Mouse (Mus musculus) NIH3T3 (cell line): ENCODE results near the gene Cyfip1.

Experiments used
- DNase-seq: peaks from one replicate; pipeline ENCODE4 v3.0.0-alpha.2; 2012; ENCODE audit warnings: low read depth

Cyfip1 gene

DNA sequence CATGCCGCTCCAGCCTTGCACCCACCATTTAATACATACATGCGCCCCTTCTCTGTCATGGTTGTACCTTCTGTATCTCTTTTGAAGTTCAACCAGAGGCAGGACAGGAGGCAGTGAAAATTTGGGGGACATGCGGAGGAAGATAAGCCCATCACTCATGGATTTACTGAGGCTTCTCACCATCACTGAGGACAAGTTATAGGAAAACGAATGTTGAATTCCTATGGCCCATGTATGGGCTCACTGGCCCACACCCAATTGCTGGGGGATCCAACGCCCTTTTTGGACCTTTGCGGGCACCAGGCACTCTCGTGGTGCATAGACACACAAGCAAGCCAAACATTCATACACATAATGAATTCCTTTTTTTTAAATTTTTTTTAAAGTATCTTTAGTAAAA, at the start of gene Cyfip1:
TSS of gene Cyfip1 (plus strand) at position 301 of the 400 bp plus-strand sequence.
- no peak for DNase-seq

- no peak for DNase-seq
Observed at GRCm38 (mm10) chr7:55792280-55792679, 49.3 kb upstream of the Cyfip1 start.

- DNase-seq = no peak
Observed at GRCm38 (mm10) chr7:55793236-55793951, 48.2 kb upstream of the Cyfip1 start.

- peak; percentile 99 for DNase-seq
Observed at GRCm38 (mm10) chr7:55793952-55794603, 47.5 kb upstream of the Cyfip1 start, which contains the start of gene Tubgcp5. Gene Tubgcp5 (plus strand): TSS chr7:55794154.

GRCm38 (mm10) chr7:55799981-55800380, 41.6 kb upstream of the Cyfip1 start:
- no peak for DNase-seq

DNA sequence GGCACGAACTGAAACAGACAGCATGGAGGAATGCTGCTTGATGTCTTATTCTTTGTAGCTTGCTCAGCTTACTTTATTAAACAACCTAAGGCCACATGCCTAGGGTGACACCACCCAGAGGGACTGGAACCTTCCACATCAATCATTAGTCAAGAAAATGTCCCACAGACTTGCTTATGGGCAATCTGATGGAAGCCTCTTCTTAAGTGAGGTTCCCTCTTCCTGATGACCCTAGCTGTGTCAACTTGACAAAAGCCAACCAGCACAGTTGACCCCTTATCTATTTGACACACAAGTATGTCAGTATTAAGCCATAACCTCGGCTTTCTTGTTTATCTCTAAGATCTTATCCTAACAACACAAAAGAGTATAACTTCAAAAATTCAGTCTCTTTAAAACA, 31.6 kb upstream of the Cyfip1 start:
- no peak for DNase-seq

DNA sequence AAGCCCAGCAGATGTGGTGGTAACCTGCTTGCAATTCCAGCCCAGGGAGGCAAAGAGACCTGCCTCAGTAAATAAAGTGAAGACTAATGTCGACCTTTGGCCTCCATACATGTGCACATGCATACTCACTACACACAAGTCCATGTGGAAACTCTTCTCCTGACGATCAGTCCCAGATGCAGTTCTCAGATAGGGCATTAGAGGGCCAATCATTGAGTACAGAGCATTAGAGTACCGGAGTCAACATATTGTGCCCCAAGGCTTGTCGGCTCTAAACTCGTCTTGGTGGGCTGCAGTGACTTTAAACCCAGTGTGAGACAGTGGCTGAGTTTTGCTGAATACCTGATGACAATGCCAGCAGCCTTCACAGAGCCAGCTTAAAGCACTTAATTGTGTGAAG, 17.1 kb upstream of the Cyfip1 start:
- DNase-seq = peak; percentile 25

DNA sequence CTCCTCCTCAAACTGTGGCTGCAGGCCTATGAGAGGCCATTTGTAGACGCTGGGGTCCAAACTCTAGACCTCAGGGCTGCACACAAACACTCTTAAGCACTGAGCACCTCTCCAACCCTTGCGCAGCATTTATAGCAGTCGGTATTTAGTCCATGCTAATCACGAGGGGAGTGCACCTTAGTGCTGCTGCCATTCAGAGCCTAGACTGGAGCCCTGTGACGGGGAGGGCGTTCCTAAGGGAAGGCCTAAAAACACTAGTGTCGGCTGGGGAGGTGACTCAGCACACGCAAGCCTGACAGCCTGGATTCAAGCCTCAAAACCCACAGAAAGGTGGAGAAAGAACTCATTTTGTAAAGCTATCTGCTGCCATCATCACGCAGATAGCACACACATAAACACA, 14.0 kb upstream of the Cyfip1 start:
- no peak for DNase-seq

- DNase-seq = no peak
Observed at GRCm38 (mm10) chr7:55836877-55837276, 4.7 kb upstream of the Cyfip1 start.

- peak; percentile 94 for DNase-seq
Observed at GRCm38 (mm10) chr7:55841977-55842503, 495 bp downstream of the Cyfip1 start.

DNA sequence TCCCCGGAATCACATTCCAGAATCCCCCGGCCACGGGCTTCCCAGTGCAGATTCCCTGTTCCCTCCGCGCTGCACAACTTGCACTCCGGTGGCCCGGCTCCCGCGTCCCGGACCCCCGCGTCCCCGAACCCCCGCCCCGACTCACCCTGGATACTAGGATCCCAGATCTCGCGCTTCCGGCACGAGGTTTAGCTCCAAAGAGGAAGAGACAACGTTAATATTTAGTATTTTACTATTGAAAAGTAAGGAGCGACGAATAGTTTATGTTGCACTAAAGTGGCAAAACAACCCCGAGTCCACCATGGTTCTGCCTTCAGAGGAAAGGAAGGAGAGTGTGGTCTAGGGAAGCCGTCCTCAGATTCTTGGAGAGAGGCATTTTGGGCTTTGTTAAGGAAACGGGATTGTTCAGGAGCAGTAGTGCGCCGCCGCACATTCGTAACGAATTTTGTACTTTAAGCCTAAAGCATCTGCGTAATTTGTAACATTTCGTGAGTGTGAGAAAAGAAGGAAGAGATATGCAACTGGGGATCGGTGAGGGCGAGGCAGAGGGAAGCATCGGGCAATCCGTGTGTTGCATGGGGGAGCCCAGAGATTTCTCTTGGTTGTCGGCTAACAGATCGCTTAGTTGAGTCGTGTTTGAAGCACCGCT, 1.1 kb downstream of the Cyfip1 start:
- DNase-seq = peak; percentile 62

- peak; percentile 33 for DNase-seq
Observed at GRCm38 (mm10) chr7:55846606-55847312, 5.2 kb downstream of the Cyfip1 start.

DNA sequence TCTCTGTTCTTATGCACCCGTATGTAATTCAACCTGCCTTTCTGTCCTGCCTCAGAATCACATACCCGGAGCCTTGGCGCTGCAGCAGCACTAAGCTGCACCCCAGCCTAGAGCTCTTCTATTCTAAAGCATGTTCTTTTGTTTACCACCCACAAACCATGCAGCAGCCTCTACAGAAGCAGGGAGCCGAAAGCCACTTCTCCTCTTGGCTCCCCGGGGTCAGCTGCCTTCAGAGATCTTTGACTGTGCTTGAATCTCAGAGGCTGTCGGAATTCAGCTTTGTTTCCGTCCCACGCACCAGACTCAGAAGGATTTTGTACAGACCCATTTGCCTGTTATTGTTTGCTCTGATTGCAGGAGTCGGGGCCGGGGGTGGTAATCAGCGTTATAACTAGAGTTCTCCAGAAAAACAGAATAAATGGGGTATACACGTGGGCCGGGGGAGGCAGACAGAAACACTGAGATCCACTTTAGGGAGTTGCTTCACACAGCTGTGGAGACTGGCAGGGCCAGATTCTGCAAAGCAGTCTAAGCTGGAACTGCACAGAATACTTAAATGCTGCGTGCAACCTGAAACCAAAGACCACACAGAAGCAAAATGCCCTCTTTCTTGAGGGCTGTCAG, 8.5 kb downstream of the Cyfip1 start:
- peak; percentile 30 for DNase-seq

- DNase-seq = no peak
Observed at GRCm38 (mm10) chr7:55852787-55853186, 11.2 kb downstream of the Cyfip1 start.

GRCm38 (mm10) chr7:55855597-55855996, 14.1 kb downstream of the Cyfip1 start:
- DNase-seq = peak; percentile 71

- no peak for DNase-seq
Observed at GRCm38 (mm10) chr7:55856741-55857140, 15.2 kb downstream of the Cyfip1 start.

DNA sequence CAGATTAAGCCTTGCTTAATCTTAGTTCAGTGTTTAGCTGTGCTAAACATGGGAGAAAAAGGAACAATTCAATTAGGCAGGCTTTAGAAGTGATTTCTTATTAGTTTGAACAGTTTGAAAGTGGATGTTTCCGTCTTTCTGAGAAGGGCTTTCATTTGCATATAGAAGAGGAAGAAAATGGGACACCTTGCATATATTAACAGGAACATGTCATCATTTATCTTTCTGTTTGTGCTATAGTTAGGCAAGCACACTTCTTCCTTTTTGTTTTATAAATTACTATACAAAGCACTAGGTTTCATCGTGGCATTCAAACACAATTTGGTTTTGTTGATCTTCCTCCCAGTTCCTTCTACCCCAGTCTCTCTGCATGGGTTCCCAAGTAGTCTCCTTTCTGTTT, 16.2 kb downstream of the Cyfip1 start:
- DNase-seq = no peak

DNA sequence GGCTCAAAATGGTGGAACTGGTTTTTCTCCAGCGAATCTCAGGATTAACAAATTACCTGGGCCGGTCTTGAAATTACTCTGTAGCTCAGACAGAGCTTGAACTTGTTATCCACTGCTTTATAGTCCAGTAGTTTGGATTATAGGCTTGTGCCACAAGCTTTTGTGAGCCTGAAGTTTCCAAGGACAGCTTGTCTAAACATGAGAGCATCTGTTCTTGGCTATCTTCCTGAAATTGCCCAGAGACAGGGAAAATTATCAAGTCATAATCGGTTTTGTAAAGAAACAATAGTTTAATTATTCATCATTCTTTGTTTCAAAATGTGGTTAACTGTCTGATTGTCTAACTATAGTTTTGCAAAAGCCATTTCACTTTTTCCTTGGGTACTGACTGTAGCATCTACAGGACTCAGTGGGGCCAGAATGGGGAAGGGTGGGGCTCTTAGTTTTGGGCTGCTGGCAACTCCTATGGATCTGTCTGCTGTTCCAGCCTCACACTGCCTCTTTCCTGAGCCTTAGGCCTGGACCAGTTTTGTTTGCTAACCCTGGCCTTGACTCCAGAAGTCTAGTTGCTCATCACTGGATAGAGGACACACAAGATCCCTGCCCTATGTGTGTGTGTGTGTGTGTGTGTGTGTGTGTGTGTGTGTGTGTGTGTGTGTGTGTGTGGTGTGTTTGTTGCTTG, 17.4 kb downstream of the Cyfip1 start:
- no peak for DNase-seq

GRCm38 (mm10) chr7:55859518-55859872, 17.9 kb downstream of the Cyfip1 start:
- DNase-seq = peak; percentile 27

DNA sequence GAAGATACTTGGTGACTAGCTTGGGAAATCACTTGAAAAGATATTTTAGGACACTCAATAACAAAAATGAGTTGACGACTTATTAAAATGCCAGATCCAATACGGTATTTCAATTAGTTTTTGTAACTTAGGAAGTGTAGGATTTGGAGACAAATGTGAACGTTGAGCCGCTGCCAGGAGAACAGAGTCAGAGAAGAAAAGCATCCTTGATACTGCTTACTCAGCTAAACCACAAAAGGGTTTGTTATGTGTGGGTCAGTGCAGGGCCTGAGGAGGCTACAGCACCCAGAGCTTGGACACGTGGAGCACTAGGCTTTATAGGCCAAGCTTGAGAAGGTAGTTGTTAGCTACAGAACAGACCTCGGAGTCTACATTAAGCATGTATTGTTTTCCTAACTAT, 18.4 kb downstream of the Cyfip1 start:
- DNase-seq = peak; percentile 62

DNA sequence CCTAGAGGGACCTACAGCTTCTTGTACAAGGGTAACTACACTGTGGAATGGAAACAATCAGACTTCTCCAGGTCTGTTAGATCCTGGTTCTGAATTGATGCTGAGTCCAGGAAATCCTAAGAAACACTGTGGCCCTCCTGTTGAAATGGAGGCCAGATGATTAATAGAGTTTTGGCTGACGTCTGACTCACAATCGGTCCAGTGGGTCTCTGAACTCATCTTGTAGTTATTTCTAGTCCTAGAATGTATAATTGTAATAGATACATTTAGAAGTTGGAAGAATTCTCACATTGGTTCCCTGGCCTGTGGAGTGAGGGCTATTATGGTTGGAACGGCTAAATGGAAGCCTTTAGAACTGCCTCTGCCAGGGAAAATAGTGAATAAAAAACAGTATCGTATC, 19.6 kb downstream of the Cyfip1 start:
- peak; percentile 84 for DNase-seq
